Mouse (Mus musculus) right cerebral cortex, postnatal 25 days (tissue): ENCODE measurements around the gene Dcst2.

Experiments used
- DNase-seq: peaks from one replicate; pipeline ENCODE4 v3.0.0; 2022

The Dcst2 gene

DNA sequence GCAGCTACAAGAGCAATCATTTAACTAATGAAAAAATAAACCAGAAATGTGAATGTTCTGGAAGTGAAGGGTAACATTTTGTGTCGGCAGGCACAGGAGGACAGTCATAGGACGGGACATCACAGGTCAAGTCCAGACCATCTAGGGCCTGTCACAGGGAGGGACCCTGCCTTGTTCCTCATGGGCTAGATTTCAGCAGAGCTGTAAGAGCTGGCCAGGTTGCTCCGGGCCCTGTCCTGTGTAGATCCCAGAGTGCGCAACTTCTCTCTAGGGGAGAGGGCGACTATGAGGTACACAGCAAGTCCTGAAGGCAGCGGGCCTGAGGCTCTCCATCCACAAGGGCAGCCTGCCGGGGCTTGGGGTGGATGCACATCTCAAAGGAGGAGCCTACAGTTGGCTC, at the start of gene Dcst2:
Gene Dcst2 (plus strand): TSS at position 301 of the 400 bp plus-strand sequence.
- DNase-seq: no peak

DNA sequence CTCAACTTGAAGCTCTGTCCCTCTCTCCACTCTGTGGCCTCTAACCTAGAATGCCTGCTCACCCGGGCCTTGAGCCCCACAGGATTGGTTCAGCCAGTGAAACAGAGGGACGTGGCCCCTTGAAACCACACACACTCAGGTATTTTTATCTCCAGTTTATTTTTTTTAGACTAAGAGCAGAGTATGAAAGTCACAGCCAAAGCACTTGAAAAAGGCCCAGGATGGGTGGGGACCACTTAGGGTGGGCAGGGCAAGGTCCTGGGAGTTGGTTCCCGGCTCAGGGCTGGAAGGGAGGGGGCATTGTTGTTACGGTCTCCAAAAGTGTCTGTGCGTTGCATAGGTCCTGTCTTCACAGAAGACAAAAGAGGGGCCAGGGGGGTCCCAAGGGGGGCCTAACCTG, 47.4 kb upstream of the Dcst2 start:
- DNase-seq: no peak

DNA sequence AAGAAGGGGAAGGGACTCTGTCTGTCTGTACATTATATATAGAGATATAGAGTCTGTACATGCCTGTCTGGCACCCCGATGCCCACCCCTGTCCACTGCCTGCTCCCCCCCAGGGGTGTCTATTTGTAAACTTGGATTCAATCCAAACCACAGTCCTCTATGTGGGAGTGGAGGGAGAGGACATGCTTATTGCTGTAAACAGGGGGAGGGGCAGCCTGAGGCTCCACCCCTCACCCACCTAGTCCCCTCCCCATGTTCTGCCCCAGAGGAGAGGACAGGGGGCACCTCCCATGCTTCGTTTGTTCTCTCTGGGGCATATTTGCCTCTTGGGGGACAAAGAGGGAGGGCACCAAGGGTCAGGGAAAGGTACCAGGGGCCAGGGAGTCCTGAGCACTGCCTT, 47.0 kb upstream of the Dcst2 start:
- DNase-seq: no peak

GRCm38 (mm10) chr3:89315195-89315929, 46.4 kb upstream of the Dcst2 start:
- DNase-seq: peak; percentile 72

- DNase-seq: no peak
These were observed 45.6 kb upstream of the Dcst2 start for GRCm38 (mm10) chr3:89315930-89316831.

DNA sequence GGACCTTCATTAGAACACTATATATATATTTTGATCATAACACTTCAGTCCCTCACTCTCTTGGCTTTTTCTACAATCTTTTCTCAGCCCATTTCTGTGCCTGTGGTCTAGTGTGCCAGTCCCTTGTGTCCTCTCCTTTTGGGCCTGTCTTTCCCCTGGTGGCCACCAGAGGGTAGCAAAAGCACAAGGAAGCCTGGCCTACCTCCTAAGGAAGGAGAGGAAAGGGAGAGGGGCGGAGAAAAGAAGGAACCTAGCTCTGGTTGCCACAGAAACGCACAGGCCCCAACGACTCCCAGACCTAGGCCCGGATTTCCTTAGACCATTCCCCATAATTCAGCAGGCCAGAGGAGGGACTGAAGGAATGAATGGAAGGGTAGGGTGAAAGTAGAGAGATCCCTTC, 44.9 kb upstream of the Dcst2 start:
- DNase-seq: peak; percentile 88

GRCm38 (mm10) chr3:89317246-89317645, 44.5 kb upstream of the Dcst2 start:
- no peak for DNase-seq

DNA sequence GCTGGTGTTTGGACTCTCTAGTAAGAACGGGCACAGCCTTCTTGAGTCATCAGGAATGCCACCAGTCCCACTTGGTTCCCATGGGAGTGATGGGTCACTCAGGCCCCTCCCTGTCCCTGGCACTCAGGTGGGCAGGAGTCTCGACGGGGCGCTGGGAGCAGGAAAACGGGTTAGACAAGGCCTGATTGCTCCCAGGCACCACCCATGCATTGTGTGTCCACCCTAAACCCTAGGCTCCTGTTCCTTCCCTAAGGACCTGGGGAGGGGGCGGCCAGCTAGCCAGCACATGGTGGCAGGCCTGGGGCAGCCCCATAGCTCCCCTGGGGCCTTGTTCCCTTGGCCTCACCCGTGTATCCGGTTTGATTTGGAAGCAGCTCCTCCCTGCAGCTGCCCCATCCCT, 43.5 kb upstream of the Dcst2 start:
- DNase-seq: no peak

- DNase-seq: no peak
These were observed 42.7 kb upstream of the Dcst2 start for GRCm38 (mm10) chr3:89318971-89319590.

GRCm38 (mm10) chr3:89319591-89320350, 42.0 kb upstream of the Dcst2 start:
- peak; percentile 70 for DNase-seq

DNA sequence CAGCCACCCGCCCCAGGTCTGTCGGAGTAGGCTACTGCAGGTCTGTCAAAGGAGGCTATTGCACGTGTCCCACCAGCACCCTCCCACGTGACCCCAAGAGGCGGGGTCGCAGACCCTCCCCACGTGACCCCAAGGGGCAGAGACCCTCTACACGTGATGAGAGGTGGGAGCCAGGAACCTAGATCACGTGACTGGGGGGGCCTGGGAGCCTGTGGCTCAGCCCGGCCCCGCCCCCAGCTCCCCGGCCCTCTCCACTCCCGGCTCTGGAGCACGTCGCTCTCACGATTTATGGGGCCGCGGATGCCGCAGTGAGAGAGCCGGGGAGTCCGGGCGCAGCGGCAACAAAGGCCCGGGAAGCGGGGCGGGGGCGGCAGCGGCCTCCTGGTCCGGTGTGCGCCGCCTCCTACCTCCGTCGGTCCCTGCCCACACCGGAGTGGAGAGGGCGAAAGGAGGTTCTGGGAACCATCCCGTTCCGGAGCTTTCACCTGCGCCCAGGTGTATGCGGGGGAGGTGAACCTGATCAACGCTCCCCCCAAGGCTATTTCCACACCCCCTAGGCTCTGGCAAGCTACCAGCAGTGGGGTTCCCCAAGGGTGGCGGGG, 41.1 kb upstream of the Dcst2 start:
- DNase-seq: peak; percentile 69

- DNase-seq: peak; percentile 56
These were observed 40.3 kb upstream of the Dcst2 start for GRCm38 (mm10) chr3:89321183-89322130.

- no peak for DNase-seq
These were observed 39.7 kb upstream of the Dcst2 start for GRCm38 (mm10) chr3:89322131-89322500.

DNA sequence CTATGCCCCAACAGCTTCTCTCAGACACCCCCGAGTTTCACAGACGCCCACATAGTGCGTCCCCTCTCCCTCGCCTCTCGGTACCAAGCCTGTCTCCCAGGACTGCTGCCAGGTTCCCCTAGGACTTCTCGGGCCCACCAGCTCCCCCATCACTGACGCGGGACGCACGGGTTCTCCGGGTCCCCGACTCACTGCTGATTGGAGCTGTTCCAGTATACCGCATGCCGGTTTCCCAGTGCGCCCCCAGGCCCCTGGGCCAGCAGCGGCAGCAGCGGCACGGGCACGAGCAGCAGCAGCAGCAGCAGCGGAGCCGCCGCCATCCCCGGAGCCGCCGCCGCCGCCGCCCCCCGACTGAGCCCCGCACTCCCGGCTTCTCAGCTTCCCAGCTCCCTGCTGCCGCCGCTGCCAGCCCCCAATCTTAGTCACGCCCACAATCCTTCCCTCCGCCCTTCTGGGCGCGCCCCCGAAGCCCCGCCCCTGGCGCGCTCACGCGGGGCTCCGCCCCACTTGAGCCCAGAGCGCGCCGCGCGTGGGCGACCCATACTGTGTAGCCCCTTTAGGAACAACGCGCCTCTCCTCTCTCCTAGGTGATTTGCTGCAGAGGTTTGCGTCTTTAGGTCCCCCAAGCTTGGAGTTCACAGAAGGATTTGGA, 39.1 kb upstream of the Dcst2 start, which contains the start of gene Efna3:
Gene Efna3 (minus strand): TSS at position 452 of the 652 bp plus-strand sequence.
- peak; percentile 92 for DNase-seq

- DNase-seq: no peak
These were observed 35.9 kb upstream of the Dcst2 start for GRCm38 (mm10) chr3:89325882-89326281.

- DNase-seq: no peak
These were observed 34.4 kb upstream of the Dcst2 start for GRCm38 (mm10) chr3:89327371-89327870.

GRCm38 (mm10) chr3:89328623-89329022, 33.2 kb upstream of the Dcst2 start:
- no peak for DNase-seq

GRCm38 (mm10) chr3:89330346-89330745, 31.4 kb upstream of the Dcst2 start:
- DNase-seq: no peak

DNA sequence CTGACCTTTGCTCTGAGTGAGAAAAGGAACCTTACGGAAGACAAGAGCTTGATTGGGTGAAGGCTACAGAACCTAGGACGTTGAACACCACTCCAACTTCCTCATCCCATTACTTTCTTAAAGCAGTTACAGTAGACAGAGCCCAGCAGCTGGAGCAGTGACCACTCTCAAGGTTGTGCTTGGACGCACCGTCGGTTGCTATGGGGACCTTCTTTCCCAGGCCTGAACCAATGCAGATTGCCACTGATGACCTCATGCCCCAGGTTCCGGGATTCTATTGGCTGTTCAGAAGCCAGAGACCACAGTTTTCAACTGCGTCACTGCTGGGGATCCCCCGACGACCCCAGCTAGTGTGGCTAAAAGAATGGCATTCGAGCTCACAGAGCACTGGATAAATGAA, 30.8 kb upstream of the Dcst2 start:
- DNase-seq: no peak

- DNase-seq: no peak
These were observed 30.2 kb upstream of the Dcst2 start for GRCm38 (mm10) chr3:89331561-89331960.
